Mouse (Mus musculus): ENCODE data around the gene Atp6v0c. TPM values are rescaled to one million over a fixed set of nuclear protein-coding genes. Genes with fewer than 3 reads are reported as not detected.

The Atp6v0c gene
- polyA plus RNA-seq, 1 experiment from 2014 or later: 620 TPM

DNA sequence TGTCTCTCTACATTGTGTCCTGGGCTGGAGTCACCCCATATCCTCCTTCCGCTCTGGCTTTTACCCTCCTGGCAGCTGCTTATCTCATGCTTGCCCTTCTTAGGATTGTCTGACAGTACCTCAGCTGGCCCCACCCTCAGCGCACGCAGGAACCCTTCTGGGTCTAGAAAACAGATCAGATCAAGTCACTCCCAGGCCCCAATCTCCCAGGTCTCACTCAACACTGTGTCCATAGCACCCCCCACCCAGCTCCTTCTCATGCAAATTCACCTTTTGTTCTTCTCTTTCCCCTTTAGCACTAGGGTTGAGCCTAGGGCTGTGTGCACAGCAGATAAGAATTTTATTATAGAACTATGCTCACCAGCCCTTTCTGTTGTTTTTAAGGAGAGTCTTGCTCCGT lies 33.6 kb upstream of the Atp6v0c start:
- Histone ChIP-seq H3K9me3 (ENCODE audit: low read length) (no peaks in the 10 kb centered on the region), H3K4me3 (ENCODE audit: low read depth, low read length) (no peak overlapping the region), H3K36me3 (ENCODE audit: insufficient read depth, low read length) (no peaks in the 10 kb centered on the region), H3K4me2 (replicated peaks; ENCODE audit: low read depth, low read length) (no peak overlapping the region), H3K27me3 (replicated peaks; ENCODE audit: insufficient read depth, low read length) (0 out of 2 replicates have a peak, but pooled peaks cover 7% of the 10 kb centered on the region), H3K4me1 (ENCODE audit: insufficient read depth, low read depth, low read length) (peaks cover 19% of the 10 kb centered on the region), H3K27ac (ENCODE audit: low read length) (no peak overlapping the region), H3K9ac (replicated peaks; ENCODE audit: low read depth) (no peak overlapping the region)
- 62% methylated on average over 4 of the region's 4 CpGs for WGBS
- DNase-seq (ENCODE audit: low spot score) (no peak), ATAC-seq (no peak)
- TF ChIP-seq EP300 (IDR thresholded peaks at IDR 0.05) (no peak), CTCF (IDR thresholded peaks at IDR 0.05) (no peak)

DNA sequence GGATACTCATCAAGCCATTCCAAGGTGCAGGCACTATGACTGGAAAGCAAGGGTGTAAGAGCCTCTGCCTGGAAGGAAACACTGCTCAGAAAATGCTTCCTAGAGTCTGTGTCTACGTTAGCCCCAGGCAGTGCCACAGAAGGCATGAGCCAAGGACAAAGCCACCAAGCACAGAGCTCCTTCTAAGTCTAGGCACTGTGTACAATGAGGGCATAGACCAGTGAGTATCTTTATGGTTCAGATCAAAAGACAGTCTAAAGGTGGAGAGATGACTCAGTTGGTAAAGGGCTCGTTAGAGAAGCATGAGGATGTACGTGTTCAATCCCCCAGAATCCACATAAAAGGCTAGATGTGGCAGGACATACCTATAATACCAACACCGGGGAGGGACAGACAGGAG lies 31.6 kb upstream of the Atp6v0c start:
- no peak overlapping the region for H3K9ac ChIP-seq (replicated peaks; ENCODE audit: low read depth)
- no peaks in the 10 kb centered on the region for H3K36me3 ChIP-seq (ENCODE audit: insufficient read depth, low read length)

DNA sequence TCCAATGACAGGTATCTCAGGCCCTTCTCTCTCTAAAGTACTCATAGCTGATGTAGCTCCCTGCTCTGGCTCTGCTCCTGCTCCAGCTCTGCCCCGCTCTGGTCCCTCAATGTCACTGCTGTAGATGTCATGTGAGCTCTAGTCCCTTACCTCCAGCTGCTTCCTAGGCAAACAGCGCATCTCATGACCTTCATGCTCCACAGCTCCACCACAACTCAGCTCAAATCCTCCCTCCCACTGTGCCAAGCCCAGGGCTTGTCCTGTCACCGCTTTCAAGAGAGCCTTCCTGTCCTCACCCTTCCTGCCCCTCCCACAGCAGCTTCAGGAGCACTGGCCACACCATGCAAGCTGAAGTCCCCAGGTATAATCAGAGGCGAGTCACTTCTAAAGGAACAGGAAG lies 30.2 kb upstream of the Atp6v0c start:
- peaks cover 8% of the 10 kb centered on the region; the same call in 1 of the 2 replicates for H3K4me1 ChIP-seq (ENCODE audit: insufficient read depth, low read depth, low read length)

More for the DNA sequence above, 31.6 kb upstream of the Atp6v0c start:
- ATAC-seq (no peak), DNase-seq (ENCODE audit: low spot score) (no peak)
- Histone ChIP-seq H3K9me3 (ENCODE audit: low read length) (no peaks in the 10 kb centered on the region), H3K4me3 (ENCODE audit: low read depth, low read length) (no peak overlapping the region), H3K4me2 (replicated peaks; ENCODE audit: low read depth, low read length) (no peak overlapping the region), H3K27ac (ENCODE audit: low read length) (no peak overlapping the region), H3K4me1 (ENCODE audit: insufficient read depth, low read depth, low read length) (peaks cover 14% of the 10 kb centered on the region), H3K27me3 (replicated peaks; ENCODE audit: insufficient read depth, low read length) (no peaks in the 10 kb centered on the region)
- WGBS: 75% methylated on average over 4 of the region's 4 CpGs
- no peak for TF ChIP-seq CTCF (IDR thresholded peaks at IDR 0.05)
- no peak for TF ChIP-seq EP300 (IDR thresholded peaks at IDR 0.05)

DNA sequence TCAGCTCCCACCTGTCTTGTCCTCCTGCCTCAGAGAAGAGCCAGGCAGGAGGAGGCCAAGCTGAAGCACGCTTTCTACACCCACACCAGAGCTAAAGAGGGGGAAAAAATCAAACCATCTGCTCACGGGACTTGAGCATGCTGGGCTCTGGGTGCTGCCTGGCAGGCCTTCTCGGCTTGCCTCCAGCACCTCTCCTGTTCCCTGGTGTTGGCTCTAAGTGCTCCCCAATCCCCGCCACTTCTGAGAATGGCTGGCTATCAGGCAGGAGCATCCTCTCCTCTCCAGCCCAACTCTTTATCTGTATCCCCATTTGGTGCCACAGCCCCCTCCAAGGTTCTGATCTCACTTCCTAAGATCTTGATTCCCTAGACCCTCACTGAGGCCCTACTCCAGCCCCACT lies 29.8 kb upstream of the Atp6v0c start:
- H3K4me2 ChIP-seq (replicated peaks; ENCODE audit: low read depth, low read length): no peak overlapping the region
- no peaks in the 10 kb centered on the region for H3K36me3 ChIP-seq (ENCODE audit: insufficient read depth, low read length)
- DNase-seq (ENCODE audit: low spot score): no peak
- TF ChIP-seq CTCF (IDR thresholded peaks at IDR 0.05) (no peak), EP300 (IDR thresholded peaks at IDR 0.05) (no peak)
- no peak overlapping the region for H3K27ac ChIP-seq (ENCODE audit: low read length)
- 79% methylated on average over 4 of the region's 4 CpGs for WGBS
- no peak overlapping the region for H3K4me3 ChIP-seq (ENCODE audit: low read depth, low read length)
- H3K27me3 ChIP-seq (replicated peaks; ENCODE audit: insufficient read depth, low read length): no peaks in the 10 kb centered on the region
- ATAC-seq: no peak
- no peaks in the 10 kb centered on the region for H3K9me3 ChIP-seq (ENCODE audit: low read length)
- H3K4me1 ChIP-seq (ENCODE audit: insufficient read depth, low read depth, low read length): peaks cover 3% of the 10 kb centered on the region; the same call in 1 of the 2 replicates
- no peak overlapping the region for H3K9ac ChIP-seq (replicated peaks; ENCODE audit: low read depth)

More for the DNA sequence above, 30.2 kb upstream of the Atp6v0c start:
- Histone ChIP-seq H3K27me3 (replicated peaks; ENCODE audit: insufficient read depth, low read length) (no peaks in the 10 kb centered on the region), H3K4me2 (replicated peaks; ENCODE audit: low read depth, low read length) (no peak overlapping the region), H3K36me3 (ENCODE audit: insufficient read depth, low read length) (no peaks in the 10 kb centered on the region), H3K9ac (replicated peaks; ENCODE audit: low read depth) (no peak overlapping the region), H3K9me3 (ENCODE audit: low read length) (no peaks in the 10 kb centered on the region), H3K27ac (ENCODE audit: low read length) (no peak overlapping the region), H3K4me3 (ENCODE audit: low read depth, low read length) (no peak overlapping the region)
- 62% methylated on average over 4 of the region's 4 CpGs for WGBS
- TF ChIP-seq CTCF (IDR thresholded peaks at IDR 0.05) (no peak), EP300 (IDR thresholded peaks at IDR 0.05) (no peak)
- DNase-seq (ENCODE audit: low spot score) (no peak), ATAC-seq (no peak)

DNA sequence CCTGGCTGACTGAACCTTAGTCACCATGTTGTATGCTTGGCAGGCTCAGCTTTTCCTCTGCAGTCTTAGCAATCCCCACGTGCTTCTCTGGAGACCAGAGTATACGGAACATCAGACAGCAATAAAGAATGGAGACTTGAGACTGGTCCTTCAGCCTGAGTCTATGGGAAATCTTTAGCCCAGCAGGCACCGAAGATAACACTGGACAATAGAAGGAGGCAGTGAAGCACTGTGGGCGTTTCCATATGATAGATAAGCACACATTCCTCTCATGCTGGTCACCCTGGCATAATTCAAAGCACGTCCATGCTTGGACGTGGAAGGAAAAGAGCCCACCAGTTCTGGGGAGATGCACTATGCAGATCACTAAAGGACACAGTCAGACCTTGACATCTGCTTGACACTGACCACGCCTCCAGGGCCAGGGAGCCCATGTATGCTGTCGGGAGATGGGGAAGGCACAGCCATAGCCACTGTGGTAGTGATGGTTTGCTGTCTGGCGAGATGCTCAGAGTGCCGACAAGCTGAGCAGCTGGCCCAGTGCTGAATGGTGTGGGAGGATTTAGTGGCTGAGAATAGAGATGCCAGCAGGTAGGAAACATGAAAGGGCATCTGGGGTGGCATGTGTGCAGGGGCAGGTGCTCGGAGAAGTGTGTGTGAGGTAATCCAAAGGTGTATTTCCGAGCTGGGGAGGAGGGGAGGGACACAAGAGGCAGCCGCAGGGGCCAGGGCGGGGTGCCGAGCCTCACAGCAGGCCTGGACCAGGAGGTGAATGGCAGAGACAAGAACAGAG lies 27.7 kb upstream of the Atp6v0c start:
- TF ChIP-seq CTCF (IDR thresholded peaks at IDR 0.05) (no peak), EP300 (IDR thresholded peaks at IDR 0.05) (no peak)
- 50% methylated on average over 15 of the region's 15 CpGs for WGBS

DNA sequence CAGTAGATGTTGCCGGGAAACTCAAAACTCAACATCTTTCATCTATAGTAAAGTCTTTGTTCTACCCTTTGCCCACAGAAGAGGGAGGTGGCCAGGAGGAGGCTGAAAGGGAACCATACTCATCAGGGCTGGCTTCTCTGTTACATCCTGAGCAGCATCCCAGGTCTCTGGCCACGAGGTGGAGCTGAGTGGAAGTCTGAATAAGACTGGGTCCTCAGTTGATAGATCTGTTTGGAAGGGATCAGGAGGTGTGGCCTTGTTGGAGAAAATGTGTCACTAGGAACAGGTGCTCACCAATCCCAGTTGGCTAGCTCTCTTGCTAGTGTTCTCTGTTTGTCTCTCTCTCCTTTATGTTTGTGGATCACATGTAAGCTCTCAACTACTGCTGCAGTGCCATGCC lies 25.8 kb upstream of the Atp6v0c start:
- no peak overlapping the region for H3K9ac ChIP-seq (replicated peaks; ENCODE audit: low read depth)
- H3K4me1 ChIP-seq (ENCODE audit: insufficient read depth, low read depth, low read length): no peaks in the 10 kb centered on the region
- H3K4me3 ChIP-seq (ENCODE audit: low read depth, low read length): no peak overlapping the region
- TF ChIP-seq CTCF (IDR thresholded peaks at IDR 0.05) (no peak), EP300 (IDR thresholded peaks at IDR 0.05) (no peak)
- H3K36me3 ChIP-seq (ENCODE audit: insufficient read depth, low read length): no peaks in the 10 kb centered on the region
- no peak overlapping the region for H3K4me2 ChIP-seq (replicated peaks; ENCODE audit: low read depth, low read length)
- H3K27ac ChIP-seq (ENCODE audit: low read length): no peak overlapping the region
- 59% methylated on average over 2 of the region's 2 CpGs for WGBS
- ATAC-seq (no peak), DNase-seq (ENCODE audit: low spot score) (no peak)
- no peaks in the 10 kb centered on the region for H3K9me3 ChIP-seq (ENCODE audit: low read length)
- H3K27me3 ChIP-seq (replicated peaks; ENCODE audit: insufficient read depth, low read length): no peaks in the 10 kb centered on the region

More for the DNA sequence above, 27.7 kb upstream of the Atp6v0c start:
- Histone ChIP-seq H3K4me1 (ENCODE audit: insufficient read depth, low read depth, low read length) (no peaks in the 10 kb centered on the region), H3K4me3 (ENCODE audit: low read depth, low read length) (no peak overlapping the region), H3K4me2 (replicated peaks; ENCODE audit: low read depth, low read length) (no peak overlapping the region), H3K9ac (replicated peaks; ENCODE audit: low read depth) (no peak overlapping the region), H3K27ac (ENCODE audit: low read length) (no peak overlapping the region), H3K9me3 (ENCODE audit: low read length) (no peaks in the 10 kb centered on the region), H3K36me3 (ENCODE audit: insufficient read depth, low read length) (no peaks in the 10 kb centered on the region), H3K27me3 (replicated peaks; ENCODE audit: insufficient read depth, low read length) (no peaks in the 10 kb centered on the region)
- no peak for DNase-seq (ENCODE audit: low spot score)
- ATAC-seq: no peak
